ENCODE assay signal across 12 mouse cellular contexts in the genomic region with DNA sequence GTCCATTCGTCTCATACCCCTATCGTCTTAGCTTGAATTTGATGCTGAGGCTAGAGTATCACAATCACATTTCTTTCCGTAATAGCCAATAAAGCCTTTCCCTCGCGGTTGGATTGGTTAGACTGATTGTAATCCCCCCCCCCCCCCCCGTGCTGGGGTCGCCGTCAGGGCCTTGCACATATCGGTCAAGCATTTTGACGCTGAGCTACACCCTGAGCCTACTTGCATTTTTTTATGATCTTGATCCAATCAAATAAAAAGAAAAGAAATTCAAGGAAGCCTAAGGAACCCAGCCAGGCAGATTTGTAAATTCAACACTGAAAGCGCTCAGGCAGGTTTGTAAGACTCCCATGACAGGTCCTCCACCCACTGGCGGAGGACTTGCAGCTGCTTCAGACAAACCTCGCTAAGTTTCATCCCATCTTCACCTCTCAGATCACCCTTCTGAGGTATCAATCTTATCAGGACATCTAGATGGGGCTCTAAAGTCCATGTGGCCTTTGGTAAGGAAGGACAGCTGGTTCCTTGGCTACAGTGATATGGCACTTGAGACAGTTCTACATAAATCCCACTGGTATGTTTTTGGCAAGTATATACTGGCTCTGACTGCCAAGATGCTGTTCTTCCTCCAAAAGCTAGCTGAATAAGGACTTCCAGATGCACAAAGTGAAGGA.
A peak's percentile ranks its signal among the peaks of the same experiment; 100 is the strongest.
DNase-seq lines count a peak whose midpoint lies in the region; ATAC-seq and TF ChIP-seq lines count a peak whose summit lies in the region.
"Had no signal": no experiment of that assay in that cellular context is flagged by ENCODE, and none has a peak within 500 bp of the region (broad histone marks: within the 10 kb centered on the region; RNA-seq: fewer than 3 reads in every experiment).

No protein-coding gene starts in this region.

- H3K27me3 ChIP-seq in limb, embryonic 14.5 days (ENCODE audit: control insufficient read depth, insufficient read depth, low read length), result no peaks in the 10 kb centered on the region
- no peaks in the 10 kb centered on the region for H3K27me3 ChIP-seq in limb, embryonic 10.5 days (ENCODE audit: low read depth, poor library complexity, severe bottlenecking)
- H3K27me3 ChIP-seq in stomach, embryonic 15.5 days (replicated peaks), result no peaks in the 10 kb centered on the region
- H3K27me3 ChIP-seq: neural tube, embryonic 15.5 days had no signal

- peak; percentile 34; the same call in 1 of the 2 replicates for ATAC-seq in limb, embryonic 14.5 days (ENCODE audit: low FRiP score, low read depth)
- peak; percentile 58; the same call in 1 of the 2 replicates for ATAC-seq in stomach, embryonic 15.5 days (ENCODE audit: insufficient read depth, low FRiP score, low read depth)

- no peak overlapping the region for H3K4me2 ChIP-seq in limb, embryonic 14.5 days (replicated peaks; ENCODE audit: low read depth, low read length, severe bottlenecking)
- no peak overlapping the region for H3K4me2 ChIP-seq in stomach, embryonic 15.5 days
- H3K4me2 ChIP-seq: neural tube, embryonic 15.5 days had no signal

- TF ChIP-seq POLR2A in limb, embryonic 14.5 days (IDR thresholded peaks at IDR 0.05; ENCODE audit: borderline replicate concordance, extremely low read depth, insufficient read depth, insufficient read length), result no peak

- DNase-seq in gastrocnemius, adult 2 months, result peak; percentile 48
- DNase-seq in gastrocnemius, postnatal 10 days, result no peak
- peak; percentile 19 for DNase-seq in limb, embryonic 14.5 days (ENCODE audit: low spot score)
- no peak for DNase-seq in limb, embryonic 10.5 days (ENCODE audit: low spot score)
- peak; percentile 50 for DNase-seq in gonadal fat pad, adult 2 months (ENCODE audit: low read depth)
- no peak for DNase-seq in layer of hippocampus, adult 18-20 months (ENCODE audit: low spot score in 2 of 2)
- DNase-seq in thymus, postnatal 4 days, result no peak
- DNase-seq: kidney, adult 2 months; liver; right cerebral cortex, postnatal 14 days had no signal

- H3K36me3 ChIP-seq in limb, embryonic 14.5 days (ENCODE audit: control insufficient read depth, insufficient read depth, low read length), result no peaks in the 10 kb centered on the region
- no peaks in the 10 kb centered on the region for H3K36me3 ChIP-seq in limb, embryonic 10.5 days
- H3K36me3 ChIP-seq in stomach, embryonic 15.5 days, result no peaks in the 10 kb centered on the region
- H3K36me3 ChIP-seq: neural tube, embryonic 15.5 days had no signal

- TF ChIP-seq CTCF in gastrocnemius, adult 2 months (IDR thresholded peaks at IDR 0.05), result no peak

- peak overlapping the region; percentile 82 for H3K27ac ChIP-seq in gastrocnemius, adult 2 months
- H3K27ac ChIP-seq in limb, embryonic 14.5 days (replicated peaks; ENCODE audit: low read depth, low read length), result no peak overlapping the region
- H3K27ac ChIP-seq in limb, embryonic 10.5 days, result no peak overlapping the region
- H3K27ac ChIP-seq in stomach, embryonic 15.5 days, result peak overlapping the region; percentile 51
- H3K27ac ChIP-seq: neural tube, embryonic 15.5 days had no signal

- intact Hi-C loops in gastrocnemius, adult 2 months (cut with DNase I), result no loop called here

- H3K9ac ChIP-seq in limb, embryonic 14.5 days (ENCODE audit: low read depth, low read length, severe bottlenecking), result no peak overlapping the region
- no peak overlapping the region for H3K9ac ChIP-seq in stomach, embryonic 15.5 days
- H3K9ac ChIP-seq: neural tube, embryonic 15.5 days had no signal

- no peak overlapping the region for H3K4me3 ChIP-seq in gastrocnemius, adult 2 months
- H3K4me3 ChIP-seq in limb, embryonic 14.5 days (replicated peaks; ENCODE audit: low read length), result no peak overlapping the region
- H3K4me3 ChIP-seq in limb, embryonic 10.5 days, result no peak overlapping the region
- no peak overlapping the region for H3K4me3 ChIP-seq in stomach, embryonic 15.5 days (replicated peaks)
- H3K4me3 ChIP-seq: neural tube, embryonic 15.5 days had no signal

- WGBS in limb, embryonic 14.5 days, result 54% methylated on average over 13 of the region's 13 CpGs
- 88% methylated on average over 13 of the region's 13 CpGs for WGBS in limb, embryonic 10.5 days
- 60% methylated on average over 13 of the region's 13 CpGs for WGBS in stomach, embryonic 15.5 days

- H3K9me3 ChIP-seq in limb, embryonic 14.5 days (ENCODE audit: control insufficient read depth, low read length), result no peaks in the 10 kb centered on the region
- H3K9me3 ChIP-seq in limb, embryonic 10.5 days (replicated peaks), result no peaks in the 10 kb centered on the region
- no peaks in the 10 kb centered on the region for H3K9me3 ChIP-seq in stomach, embryonic 15.5 days
- H3K9me3 ChIP-seq: neural tube, embryonic 15.5 days had no signal

- H3K4me1 ChIP-seq in limb, embryonic 14.5 days (ENCODE audit: control insufficient read depth, insufficient read depth, low read length), result 0 out of 2 replicates have a peak, but pooled peaks cover 2% of the 10 kb centered on the region
- H3K4me1 ChIP-seq in limb, embryonic 10.5 days, result no peaks in the 10 kb centered on the region
- peaks cover 9% of the 10 kb centered on the region; the same call in 1 of the 2 replicates for H3K4me1 ChIP-seq in stomach, embryonic 15.5 days
- H3K4me1 ChIP-seq: neural tube, embryonic 15.5 days had no signal

Comparison
In these comparisons a context has a peak if more than half of its experiments do, and no peak if none do; other contexts are left out.
1. DNase-seq: peak in gastrocnemius, adult 2 months (single experiment), limb, embryonic 14.5 days (single experiment) and gonadal fat pad, adult 2 months (single experiment); none in gastrocnemius, postnatal 10 days (single experiment), limb, embryonic 10.5 days (single experiment), layer of hippocampus, adult 18-20 months (0 of 2) and thymus, postnatal 4 days (single experiment).
2. H3K27ac ChIP-seq: peak in gastrocnemius, adult 2 months (single experiment) and stomach, embryonic 15.5 days (single experiment); none in limb, embryonic 14.5 days (single experiment) and limb, embryonic 10.5 days (single experiment).